Mouse (Mus musculus): ENCODE measurements at regions not wholly inside any gene's neighbourhood (a gene's known extent, or its start where the extent isn't known, plus 50 kb on each side); places are given as distances from the start of the nearest gene placed in this dataset.

GRCm38 (mm10) chr6:143414590-143415382 is 247.8 kb downstream of the Etnk1 start:
- DNase-seq (ENCODE audit: extremely low spot score in 1 of 2, low spot score in 2 of 2), result peak; percentile 64 to 74
- intact Hi-C loops (cut with DNase I), result no loop called here

- no peak for DNase-seq (ENCODE audit: extremely low spot score in 1 of 2, low spot score in 2 of 2)
- intact Hi-C loops (cut with DNase I), result no loop called here
These were observed 248.4 kb downstream of the Etnk1 start for GRCm38 (mm10) chr6:143415383-143415778.

- intact Hi-C loops (cut with DNase I), result no loop called here
- DNase-seq (ENCODE audit: extremely low spot score in 1 of 2, low spot score in 2 of 2), result no peak
These were observed 252.9 kb downstream of the Etnk1 start for GRCm38 (mm10) chr6:143419872-143420271.

- DNase-seq (ENCODE audit: extremely low spot score in 1 of 2, low spot score in 2 of 2), result no peak
- intact Hi-C loops (cut with DNase I), result no loop called here
These were observed 256.0 kb downstream of the Etnk1 start for GRCm38 (mm10) chr6:143423026-143423425.

GRCm38 (mm10) chr6:143425182-143425829 is 258.3 kb downstream of the Etnk1 start:
- intact Hi-C loops (cut with DNase I), result no loop called here
- DNase-seq (ENCODE audit: extremely low spot score in 1 of 2, low spot score in 2 of 2), result no peak

- peak in 1 of 2 experiments; percentile 47 for DNase-seq (ENCODE audit: extremely low spot score in 1 of 2, low spot score in 2 of 2)
- intact Hi-C loops (cut with DNase I), result no loop called here
These were observed 265.0 kb downstream of the Etnk1 start for GRCm38 (mm10) chr6:143431896-143432450.

GRCm38 (mm10) chr6:143437367-143438271 is 270.6 kb downstream of the Etnk1 start:
- intact Hi-C loops (cut with DNase I), result no loop called here
- no peak for DNase-seq (ENCODE audit: extremely low spot score in 1 of 2, low spot score in 2 of 2)

GRCm38 (mm10) chr6:143438272-143438591 is 271.2 kb downstream of the Etnk1 start:
- intact Hi-C loops (cut with DNase I), result no loop called here

GRCm38 (mm10) chr6:143439484-143439883 is 272.5 kb downstream of the Etnk1 start:
- intact Hi-C loops (cut with DNase I), result no loop called here
- DNase-seq (ENCODE audit: extremely low spot score in 1 of 2, low spot score in 2 of 2), result no peak

More at GRCm38 (mm10) chr6:143438272-143438591, 271.2 kb downstream of the Etnk1 start:
- no peak for DNase-seq (ENCODE audit: extremely low spot score in 1 of 2, low spot score in 2 of 2)

GRCm38 (mm10) chr6:143440237-143440950 is 273.4 kb downstream of the Etnk1 start:
- intact Hi-C loops (cut with DNase I), result no loop called here
- no peak for DNase-seq (ENCODE audit: extremely low spot score in 1 of 2, low spot score in 2 of 2)

GRCm38 (mm10) chr6:143442361-143442760 is 275.3 kb downstream of the Etnk1 start:
- DNase-seq (ENCODE audit: extremely low spot score in 1 of 2, low spot score in 2 of 2), result no peak
- intact Hi-C loops (cut with DNase I), result no loop called here

GRCm38 (mm10) chr6:143443446-143443845 is 276.4 kb downstream of the Etnk1 start:
- intact Hi-C loops (cut with DNase I), result no loop called here
- DNase-seq (ENCODE audit: extremely low spot score in 1 of 2, low spot score in 2 of 2), result no peak

- intact Hi-C loops (cut with DNase I), result no loop called here
- DNase-seq (ENCODE audit: extremely low spot score in 1 of 2, low spot score in 2 of 2), result no peak
These were observed 277.8 kb downstream of the Etnk1 start for GRCm38 (mm10) chr6:143444782-143445181.

GRCm38 (mm10) chr6:143445834-143446552 is 279.0 kb downstream of the Etnk1 start:
- DNase-seq (ENCODE audit: extremely low spot score in 1 of 2, low spot score in 2 of 2), result no peak
- intact Hi-C loops (cut with DNase I), result no loop called here

GRCm38 (mm10) chr6:143447060-143447459 is 280.0 kb downstream of the Etnk1 start:
- DNase-seq (ENCODE audit: extremely low spot score in 1 of 2, low spot score in 2 of 2), result no peak
- intact Hi-C loops (cut with DNase I), result no loop called here

- intact Hi-C loops (cut with DNase I), result no loop called here
- no peak for DNase-seq (ENCODE audit: extremely low spot score in 1 of 2, low spot score in 2 of 2)
These were observed 282.1 kb downstream of the Etnk1 start for GRCm38 (mm10) chr6:143449071-143449470.

- no peak for DNase-seq (ENCODE audit: extremely low spot score in 1 of 2, low spot score in 2 of 2)
- intact Hi-C loops (cut with DNase I), result no loop called here
These were observed 284.8 kb downstream of the Etnk1 start for GRCm38 (mm10) chr6:143451869-143452268.

GRCm38 (mm10) chr6:143454695-143455218 is 287.7 kb downstream of the Etnk1 start:
- DNase-seq (ENCODE audit: extremely low spot score in 1 of 2, low spot score in 2 of 2), result no peak
- intact Hi-C loops (cut with DNase I), result no loop called here
